8 mouse cellular contexts compared by ENCODE assay signal in genomic region chr3:66221243-66221611, GRCm38 (mm10). TPM values are rescaled to one million over a fixed set of nuclear protein-coding genes. Genes with fewer than 3 reads are reported as not detected.
DNase-seq lines count a peak whose midpoint lies in the region; ATAC-seq lines count a peak whose summit lies in the region.

No protein-coding gene starts in this region.

- WGBS in embryonic facial prominence, embryonic 12.5 days, result under 1% methylated on average over 11 of the region's 11 CpGs
- WGBS in limb, embryonic 12.5 days, result under 1% methylated on average over 11 of the region's 11 CpGs
- WGBS in neural tube, embryonic 14.5 days, result 2% methylated on average over 11 of the region's 11 CpGs

- intact Hi-C loops in heart, postnatal 10 days (cut with DNase I), result loop anchor here (5.0 kb wide), 1 partner anchor 214 kb away; no protein-coding TSS in a partner anchor

- no peaks in the 10 kb centered on the region for H3K27me3 ChIP-seq in embryonic facial prominence, embryonic 12.5 days
- peaks cover 4% of the 10 kb centered on the region; the same call in 1 of the 2 replicates for H3K27me3 ChIP-seq in limb, embryonic 12.5 days
- H3K27me3 ChIP-seq in neural tube, embryonic 14.5 days (ENCODE audit: control insufficient read depth, insufficient read depth, low read length), result no peaks in the 10 kb centered on the region

- peaks cover 4% of the 10 kb centered on the region; the same call in 1 of the 2 replicates for H3K36me3 ChIP-seq in embryonic facial prominence, embryonic 12.5 days
- H3K36me3 ChIP-seq in limb, embryonic 12.5 days, result peaks cover 4% of the 10 kb centered on the region; the same call in 1 of the 2 replicates
- no peaks in the 10 kb centered on the region for H3K36me3 ChIP-seq in neural tube, embryonic 14.5 days (ENCODE audit: control insufficient read depth, insufficient read depth, low read length)

- peak; percentile 75 for ATAC-seq in embryonic facial prominence, embryonic 12.5 days (ENCODE audit: insufficient number of reproducible peaks, insufficient read depth, low FRiP score, low TSS enrichment)
- peak; percentile 79 for ATAC-seq in limb, embryonic 12.5 days (ENCODE audit: insufficient number of reproducible peaks, insufficient read depth, low FRiP score, low TSS enrichment, low read depth)
- peak; percentile 39 for ATAC-seq in neural tube, embryonic 14.5 days (ENCODE audit: low read depth)
- no peak for ATAC-seq in cerebellum, adult (ENCODE audit: insufficient number of reproducible peaks, low FRiP score, low TSS enrichment)

- peak overlapping the region; percentile 94 for H3K27ac ChIP-seq in embryonic facial prominence, embryonic 12.5 days
- peak overlapping the region; percentile 93 for H3K27ac ChIP-seq in limb, embryonic 12.5 days
- H3K27ac ChIP-seq in neural tube, embryonic 14.5 days (ENCODE audit: low read depth, low read length), result no peak overlapping the region

- peaks cover 20% of the 10 kb centered on the region; the same call in 1 of the 2 replicates for H3K4me1 ChIP-seq in embryonic facial prominence, embryonic 12.5 days
- peaks cover 21% of the 10 kb centered on the region for H3K4me1 ChIP-seq in limb, embryonic 12.5 days (replicated peaks)
- H3K4me1 ChIP-seq in neural tube, embryonic 14.5 days (ENCODE audit: control insufficient read depth, insufficient read depth, low read length), result peaks cover 9% of the 10 kb centered on the region

- peak overlapping the region; percentile 64 for H3K4me3 ChIP-seq in embryonic facial prominence, embryonic 12.5 days
- H3K4me3 ChIP-seq in limb, embryonic 12.5 days (replicated peaks), result peak overlapping the region; percentile 64
- peak overlapping the region; percentile 57 for H3K4me3 ChIP-seq in neural tube, embryonic 14.5 days (ENCODE audit: low read depth, low read length)

- no peaks in the 10 kb centered on the region for H3K9me3 ChIP-seq in embryonic facial prominence, embryonic 12.5 days
- H3K9me3 ChIP-seq in limb, embryonic 12.5 days, result no peaks in the 10 kb centered on the region
- H3K9me3 ChIP-seq in neural tube, embryonic 14.5 days (ENCODE audit: control insufficient read depth, low read length), result no peaks in the 10 kb centered on the region

- H3K9ac ChIP-seq in embryonic facial prominence, embryonic 12.5 days, result peak overlapping the region; percentile 87
- peak overlapping the region; percentile 84 for H3K9ac ChIP-seq in limb, embryonic 12.5 days (replicated peaks)
- H3K9ac ChIP-seq in neural tube, embryonic 14.5 days (replicated peaks; ENCODE audit: low read depth, low read length), result peak overlapping the region; percentile 68

- peak overlapping the region; percentile 93 for H3K4me2 ChIP-seq in embryonic facial prominence, embryonic 12.5 days (replicated peaks)
- H3K4me2 ChIP-seq in limb, embryonic 12.5 days, result peak overlapping the region; percentile 94
- peak overlapping the region; percentile 96 for H3K4me2 ChIP-seq in neural tube, embryonic 14.5 days (ENCODE audit: low read depth, low read length)

- DNase-seq in adrenal gland, postnatal 10 days, result peak; percentile 20
- no peak for DNase-seq in adrenal gland, adult 18-20 months (ENCODE audit: low spot score in 2 of 2)
- peak; percentile 41 to 55 for DNase-seq in heart, postnatal 10 days
- DNase-seq in left cerebral cortex, adult 8-10 months (ENCODE audit: low spot score in 2 of 2), result no peak

RNA-seq across cellular contexts. Expression of gene Ptx3, which starts 1.5 kb away (rescaled TPM):
- 1 to 10 TPM in 1 of 2 experiments, under 1 TPM in 1; 0.99 to 1.5 TPM for total RNA-seq in adrenal gland, postnatal 10 days (2021)
- total RNA-seq in adrenal gland, adult 18-20 months (2021), result under 1 TPM in 1 of 2 experiments, not detected in 1; 0.70 TPM
- 48.8 and 50.4 TPM in 2 replicates for polyA plus RNA-seq in embryonic facial prominence, embryonic 12.5 days (2016; fragmentation: Nextera tagmentation; extraction: Ambion mirVana)
- 1 to 10 TPM; 3.3 to 3.4 TPM for total RNA-seq in heart, postnatal 10 days (2021)
- polyA plus RNA-seq in limb, embryonic 12.5 days (2016; fragmentation: Nextera tagmentation; extraction: Ambion mirVana), result 19.4 and 27.4 TPM in 2 replicates
- polyA plus RNA-seq in neural tube, embryonic 14.5 days (2014; fragmentation: Nextera tagmentation; extraction: Ambion mirVana), result 3.0 and 4.4 TPM in 2 replicates
- total RNA-seq in left cerebral cortex, adult 8-10 months (2022), result under 1 TPM; 0.20 to 0.73 (median 0.45) TPM

Comparison
In these comparisons a context has a peak if more than half of its experiments do, and no peak if none do; other contexts are left out.
1. DNase-seq: peak in adrenal gland, postnatal 10 days (single experiment) and heart, postnatal 10 days (2 of 2); none in adrenal gland, adult 18-20 months (0 of 2) and left cerebral cortex, adult 8-10 months (0 of 2).
2. Peak in every context shown above with its lines, with median percentiles within 50 percentile points of each other: H3K4me2 ChIP-seq, H3K4me3 ChIP-seq and H3K9ac ChIP-seq.